Mouse (Mus musculus): Measurements from ENCODE around the gene Vat1. TPM values are rescaled to one million over a fixed set of nuclear protein-coding genes. Genes with fewer than 3 reads are reported as not detected.
"Not testable (repeated sequence)": the region's sequence is repeated elsewhere in the genome, so short reads cannot be mapped to it uniquely, and the experiment has no call there.

Vat1 gene
- polyA plus RNA-seq, 1 experiment from 2014 or later, result 94.8 TPM

DNA sequence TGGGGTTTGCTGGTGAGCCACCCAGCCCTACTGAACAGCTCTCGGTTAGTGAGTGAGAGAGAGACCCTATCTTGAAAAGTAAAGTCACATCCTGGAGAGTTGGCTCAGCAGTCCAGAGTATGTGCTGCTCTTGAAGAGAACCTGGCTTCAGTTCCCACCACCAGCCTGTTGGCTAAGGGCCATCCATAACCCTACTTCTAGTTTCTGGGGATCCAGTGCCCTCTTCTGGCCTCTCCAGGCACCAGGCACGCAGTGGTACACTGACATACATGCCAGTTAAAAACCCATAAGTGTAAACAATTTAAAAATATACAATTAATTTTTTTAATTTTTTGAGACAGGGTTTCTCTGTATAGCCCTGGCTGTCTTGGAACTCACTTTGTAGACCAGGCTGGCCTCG lies 15.6 kb downstream of the Vat1 start:
- H3K4me1 ChIP-seq, result peaks cover 11% of the 10 kb centered on the region
- no peaks in the 10 kb centered on the region for H3K27me3 ChIP-seq
- WGBS, result 75% methylated on average over 3 of the region's 3 CpGs

DNA sequence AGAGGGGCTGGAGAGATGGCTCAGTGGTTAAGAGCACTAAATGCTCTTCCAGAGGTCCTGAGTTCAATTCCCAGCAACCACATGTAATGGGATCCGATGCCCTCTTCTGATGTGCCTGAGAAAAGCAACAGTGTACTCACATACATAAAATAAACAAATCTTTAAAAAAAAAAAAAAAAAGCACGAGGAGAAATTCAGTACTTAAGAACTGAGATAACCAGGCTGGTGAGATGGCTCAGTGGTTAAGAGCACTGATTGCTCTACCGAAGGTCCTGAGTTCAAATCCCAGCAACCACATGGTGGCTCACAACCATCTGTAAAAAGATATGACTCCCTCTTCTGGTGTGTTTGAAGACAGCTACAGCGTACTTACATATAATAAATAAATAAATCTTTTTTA lies 16.4 kb downstream of the Vat1 start:
- H3K27ac ChIP-seq, result not testable (repeated sequence)
- 89% methylated on average over 4 of the region's 4 CpGs for WGBS

More for the DNA sequence above, 15.6 kb downstream of the Vat1 start:
- H3K9me3 ChIP-seq (replicated peaks), result no peaks in the 10 kb centered on the region
- H3K4me2 ChIP-seq (replicated peaks), result no peak overlapping the region
- no peak overlapping the region for H3K27ac ChIP-seq
- no peak overlapping the region for H3K4me3 ChIP-seq
- no peak overlapping the region for H3K9ac ChIP-seq
- peaks cover 6% of the 10 kb centered on the region; the same call in 1 of the 2 replicates for H3K36me3 ChIP-seq
- ATAC-seq (ENCODE audit: low FRiP score), result no peak

DNA sequence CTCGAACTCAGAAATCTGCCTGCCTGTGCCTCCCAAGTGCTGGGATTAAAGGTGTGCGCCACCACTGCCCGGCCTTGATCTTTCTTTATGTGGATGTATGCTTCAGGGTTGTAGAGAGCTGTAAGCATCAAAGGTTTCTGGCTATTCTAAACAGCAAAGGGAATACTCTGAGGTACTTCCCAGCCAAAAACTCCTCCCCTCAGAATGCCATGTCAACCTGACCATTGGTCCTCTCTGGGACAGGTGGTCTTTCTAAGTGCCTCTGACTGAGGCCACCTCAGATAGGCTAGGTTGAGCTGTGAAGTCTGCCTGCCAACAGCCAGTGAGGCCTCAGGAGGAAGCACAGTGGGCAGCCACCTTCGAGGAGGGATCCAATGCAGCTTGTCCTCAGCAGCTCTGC lies 17.1 kb downstream of the Vat1 start:
- 89% methylated on average over 4 of the region's 4 CpGs for WGBS
- no peaks in the 10 kb centered on the region for H3K27me3 ChIP-seq
- no peak overlapping the region for H3K9ac ChIP-seq
- no peaks in the 10 kb centered on the region for H3K9me3 ChIP-seq (replicated peaks)
- H3K4me1 ChIP-seq, result peaks cover 4% of the 10 kb centered on the region
- peaks cover 20% of the 10 kb centered on the region for H3K36me3 ChIP-seq
- ATAC-seq (ENCODE audit: low FRiP score), result no peak
- no peak overlapping the region for H3K4me2 ChIP-seq (replicated peaks)
- H3K27ac ChIP-seq, result no peak overlapping the region
- no peak overlapping the region for H3K4me3 ChIP-seq

More for the DNA sequence above, 16.4 kb downstream of the Vat1 start:
- peaks cover 13% of the 10 kb centered on the region for H3K36me3 ChIP-seq
- not testable (repeated sequence) for ATAC-seq (ENCODE audit: low FRiP score); H3K27me3 ChIP-seq; H3K4me1 ChIP-seq; H3K9ac ChIP-seq; H3K9me3 ChIP-seq (replicated peaks); H3K4me2 ChIP-seq (replicated peaks); H3K4me3 ChIP-seq

DNA sequence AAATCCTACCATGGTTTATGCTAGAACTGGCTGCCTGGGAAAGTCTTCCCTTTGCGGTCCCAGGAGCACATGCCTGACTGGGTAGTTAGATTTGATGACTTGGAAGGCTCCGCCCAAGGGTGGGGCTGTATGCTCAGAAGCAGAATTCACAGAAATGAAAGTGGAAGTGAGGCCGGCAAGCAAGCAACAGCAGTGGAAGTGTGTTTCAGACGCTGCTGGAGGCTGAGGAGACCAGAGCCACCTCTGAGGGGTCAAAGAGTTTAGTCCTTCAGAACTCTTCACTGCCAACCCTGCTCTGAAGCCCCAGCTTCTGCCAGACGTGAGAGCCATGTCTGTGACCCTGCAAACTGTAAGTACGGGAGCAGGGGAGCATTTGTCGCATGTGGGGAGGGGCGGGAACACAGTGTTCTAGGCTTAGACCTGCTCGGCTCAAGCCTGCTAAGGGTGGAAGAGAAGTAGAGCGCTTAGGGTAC lies 17.7 kb downstream of the Vat1 start, which contains the start of gene Ifi35:
TSS of gene Ifi35 (plus strand) at position 134 of the 473 bp plus-strand sequence.
- no peak within 1 kb of the TSS for H3K27ac ChIP-seq
- no peaks in the 10 kb centered on the region for H3K9me3 ChIP-seq (replicated peaks)
- ATAC-seq (ENCODE audit: low FRiP score), result no peak
- H3K27me3 ChIP-seq, result no peaks in the 10 kb centered on the region
- WGBS, result 35% methylated on average over 10 of the region's 10 CpGs
- H3K4me3 ChIP-seq, result peak within 1 kb of the TSS; percentile 15
- no peak within 1 kb of the TSS for H3K9ac ChIP-seq
- H3K4me1 ChIP-seq, result peaks cover 10% of the 10 kb centered on the region
- peak within 1 kb of the TSS; percentile 30 for H3K4me2 ChIP-seq (replicated peaks)
- H3K36me3 ChIP-seq, result peaks cover 25% of the 10 kb centered on the region

DNA sequence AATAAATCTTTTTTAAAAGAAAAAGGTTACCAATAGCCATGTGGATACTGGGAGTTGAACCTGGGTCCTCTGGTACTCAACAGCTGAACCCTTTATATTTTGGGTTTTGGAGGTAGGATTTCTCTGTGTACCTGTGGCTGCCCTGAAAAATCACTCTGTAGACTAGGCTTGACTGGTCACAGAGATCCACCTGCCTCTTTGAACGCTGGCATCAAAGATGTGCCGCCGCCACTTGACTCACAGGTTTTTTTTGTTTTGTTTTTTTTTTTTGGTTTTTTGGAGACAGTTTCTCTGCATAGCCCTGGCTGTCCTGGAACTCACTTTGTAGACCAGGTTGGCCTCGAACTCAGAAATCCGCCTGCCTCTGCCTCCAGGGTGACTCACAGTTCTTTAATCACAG lies 18.2 kb downstream of the Vat1 start:
- H3K4me1 ChIP-seq, result peaks cover 14% of the 10 kb centered on the region
- H3K27me3 ChIP-seq, result no peaks in the 10 kb centered on the region
- no peak overlapping the region for H3K27ac ChIP-seq
- WGBS, result 89% methylated on average over 5 of the region's 5 CpGs
- H3K4me3 ChIP-seq, result no peak overlapping the region
- no peaks in the 10 kb centered on the region for H3K9me3 ChIP-seq (replicated peaks)
- no peak overlapping the region for H3K9ac ChIP-seq
- no peak for ATAC-seq (ENCODE audit: low FRiP score)
- H3K36me3 ChIP-seq, result peaks cover 25% of the 10 kb centered on the region
- H3K4me2 ChIP-seq (replicated peaks), result no peak overlapping the region

DNA sequence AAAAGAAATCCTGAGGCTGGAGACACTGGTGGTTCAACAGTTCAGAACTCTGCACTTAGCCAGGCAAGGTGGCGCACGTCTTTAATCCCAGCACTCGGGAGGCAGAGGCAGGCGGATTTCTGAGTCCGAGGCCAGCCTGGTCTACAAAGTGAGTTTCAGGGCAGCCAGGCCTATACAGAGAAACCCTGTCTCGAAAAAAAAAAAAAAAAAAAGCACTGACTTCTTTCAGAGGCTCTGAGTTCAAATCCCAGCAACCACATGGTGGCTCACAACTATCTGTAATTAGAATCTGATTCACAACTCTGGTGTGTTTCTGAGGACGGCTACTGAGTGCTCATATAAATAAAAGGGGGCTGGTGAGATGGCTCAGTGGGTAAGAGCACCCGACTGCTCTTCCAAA lies 19.2 kb downstream of the Vat1 start:
- not testable (repeated sequence) for H3K9ac ChIP-seq; H3K27me3 ChIP-seq; H3K4me2 ChIP-seq (replicated peaks); H3K9me3 ChIP-seq (replicated peaks); H3K27ac ChIP-seq; H3K4me3 ChIP-seq; ATAC-seq (ENCODE audit: low FRiP score)
- H3K36me3 ChIP-seq, result peaks cover 25% of the 10 kb centered on the region
- 90% methylated on average over 8 of the region's 8 CpGs for WGBS
- H3K4me1 ChIP-seq, result peaks cover 14% of the 10 kb centered on the region

DNA sequence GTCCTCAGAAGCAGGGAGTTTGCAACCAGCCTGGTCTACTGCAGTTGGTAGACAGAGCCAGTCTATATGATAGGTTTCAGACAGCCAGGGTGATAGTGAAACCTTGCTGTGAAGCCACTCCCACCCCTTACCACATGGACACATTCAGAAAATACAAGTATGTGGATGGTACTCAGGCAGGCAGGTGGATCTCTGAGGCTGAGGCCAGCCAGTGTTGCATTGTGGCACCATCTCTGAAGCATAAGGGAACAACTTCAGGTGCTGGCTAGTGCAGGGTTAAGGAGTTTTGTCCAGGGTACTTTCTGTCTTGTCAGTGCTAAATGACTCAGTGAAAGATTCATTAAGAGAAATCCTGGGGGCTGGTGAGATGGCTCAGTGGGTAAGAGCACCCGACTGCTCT lies 19.7 kb downstream of the Vat1 start:
- WGBS, result 88% methylated on average over 1 of the region's 1 CpGs
- Histone ChIP-seq H3K27ac (no peak overlapping the region), H3K27me3 (no peaks in the 10 kb centered on the region), H3K4me2 (replicated peaks) (no peak overlapping the region), H3K36me3 (peaks cover 25% of the 10 kb centered on the region), H3K4me3 (no peak overlapping the region), H3K4me1 (peaks cover 14% of the 10 kb centered on the region), H3K9ac (no peak overlapping the region), H3K9me3 (replicated peaks) (no peaks in the 10 kb centered on the region)
- ATAC-seq (ENCODE audit: low FRiP score), result no peak

DNA sequence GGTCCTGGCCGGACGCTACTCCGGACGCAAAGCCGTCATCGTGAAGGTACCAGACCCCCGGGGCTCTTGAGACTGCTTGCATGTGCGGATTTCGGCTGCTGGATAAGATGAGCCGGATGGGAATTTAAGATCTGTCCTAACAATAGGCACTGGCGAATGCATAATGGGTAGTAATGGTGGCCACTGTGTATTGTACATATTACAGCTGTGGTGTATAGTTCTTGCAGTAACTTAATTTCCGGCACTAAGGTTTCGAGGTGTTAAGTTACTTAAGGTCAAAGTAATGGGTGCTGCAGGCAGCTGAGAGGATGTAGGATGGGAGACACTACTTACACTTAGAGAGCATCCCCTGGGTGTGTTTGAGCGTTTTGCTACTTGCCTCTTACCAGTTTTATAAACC lies 23.3 kb downstream of the Vat1 start:
- Histone ChIP-seq H3K36me3 (peaks cover 25% of the 10 kb centered on the region), H3K4me2 (replicated peaks) (peak overlapping the region; percentile 97), H3K4me1 (peaks cover 11% of the 10 kb centered on the region), H3K4me3 (peak overlapping the region; percentile 77), H3K9me3 (replicated peaks) (no peaks in the 10 kb centered on the region), H3K27me3 (no peaks in the 10 kb centered on the region), H3K27ac (peak overlapping the region; percentile 93), H3K9ac (peak overlapping the region; percentile 92)
- ATAC-seq (ENCODE audit: low FRiP score), result 0 out of 2 replicates have a peak, but pooled peaks have one; percentile 14
- WGBS, result 2% methylated on average over 14 of the region's 14 CpGs

DNA sequence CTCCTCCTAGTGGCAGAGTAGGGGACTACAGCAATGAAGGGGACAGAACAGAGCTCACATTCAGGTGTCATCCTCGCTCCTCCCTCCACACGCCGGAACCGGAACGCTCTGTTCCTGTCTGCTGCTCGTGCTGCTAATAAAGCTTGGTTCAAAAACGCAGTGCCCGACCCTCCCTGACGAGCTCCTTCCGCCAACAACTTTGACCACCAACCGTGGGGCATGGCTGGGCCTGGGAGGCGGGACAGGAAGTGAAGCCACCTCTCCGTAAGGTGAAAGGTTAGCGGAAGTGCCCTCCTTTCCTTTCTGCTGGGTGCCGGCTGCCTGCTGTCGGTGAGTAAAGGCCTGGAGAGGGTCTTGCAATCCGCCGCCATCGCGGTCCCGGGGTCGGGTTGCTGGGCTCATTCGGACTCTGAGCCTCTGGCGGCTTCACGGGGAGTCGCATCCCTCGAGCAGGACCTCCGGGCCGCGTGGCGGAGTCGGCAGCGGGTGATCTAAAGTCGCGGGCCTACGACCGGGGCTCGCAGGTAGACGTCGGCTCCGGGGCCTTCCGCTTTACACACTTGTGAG lies 23.8 kb downstream of the Vat1 start, which contains the start of gene Rpl27:
TSS of gene Rpl27 (plus strand) at position 172 of the 567 bp plus-strand sequence.
- no peaks in the 10 kb centered on the region for H3K27me3 ChIP-seq
- H3K9me3 ChIP-seq (replicated peaks), result no peaks in the 10 kb centered on the region
- H3K4me2 ChIP-seq (replicated peaks), result peak within 1 kb of the TSS; percentile 97
- peaks cover 11% of the 10 kb centered on the region for H3K4me1 ChIP-seq
- peak within 1 kb of the TSS; percentile 92 for H3K9ac ChIP-seq
- WGBS, result under 1% methylated on average over 42 of the region's 42 CpGs
- peak within 1 kb of the TSS; percentile 93 for H3K27ac ChIP-seq
- H3K36me3 ChIP-seq, result peaks cover 25% of the 10 kb centered on the region
- peak within 1 kb of the TSS; percentile 77 for H3K4me3 ChIP-seq
- ATAC-seq (ENCODE audit: low FRiP score), result peak; percentile 98

DNA sequence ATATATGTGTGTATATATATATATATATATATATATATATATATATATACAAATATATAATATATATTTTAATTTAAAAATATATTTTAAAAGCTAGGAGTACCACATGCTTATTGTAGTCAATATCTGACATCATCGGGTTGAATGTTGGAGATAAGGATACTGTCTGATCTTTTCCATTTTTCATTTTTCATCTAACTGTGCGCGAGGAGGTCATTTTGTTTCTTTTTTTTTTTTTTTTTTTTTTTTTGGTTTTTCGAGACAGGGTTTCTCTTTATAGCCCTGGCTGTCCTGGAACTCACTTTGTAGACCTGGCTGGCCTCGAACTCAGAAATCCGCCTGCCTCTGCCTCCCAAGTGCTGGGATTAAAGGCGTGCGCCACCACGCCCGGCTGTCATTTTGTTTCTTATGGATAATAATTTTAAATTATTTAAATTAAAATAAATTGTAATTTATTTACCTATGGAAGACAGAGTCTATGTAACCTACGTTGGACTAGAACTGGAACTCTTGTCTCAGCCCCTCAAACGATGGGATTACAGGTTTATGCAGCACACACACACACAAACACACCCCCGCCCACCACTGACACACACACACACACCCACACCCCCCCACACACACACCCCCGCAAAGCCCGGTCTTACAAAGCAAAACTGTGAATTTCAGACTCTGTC lies 24.4 kb downstream of the Vat1 start:
- not testable (repeated sequence) for H3K9me3 ChIP-seq (replicated peaks); H3K27me3 ChIP-seq; H3K27ac ChIP-seq
- ATAC-seq (ENCODE audit: low FRiP score), result peak; percentile 11
- peak overlapping the region; percentile 43 for H3K4me2 ChIP-seq (replicated peaks)
- H3K4me1 ChIP-seq, result peaks cover 11% of the 10 kb centered on the region
- 36% methylated on average over 15 of the region's 15 CpGs for WGBS
- peak overlapping the region; percentile 77 for H3K4me3 ChIP-seq
- H3K9ac ChIP-seq, result 0 out of 2 replicates have a peak overlapping the region, but pooled peaks have one; percentile 28
- H3K36me3 ChIP-seq, result peaks cover 25% of the 10 kb centered on the region

DNA sequence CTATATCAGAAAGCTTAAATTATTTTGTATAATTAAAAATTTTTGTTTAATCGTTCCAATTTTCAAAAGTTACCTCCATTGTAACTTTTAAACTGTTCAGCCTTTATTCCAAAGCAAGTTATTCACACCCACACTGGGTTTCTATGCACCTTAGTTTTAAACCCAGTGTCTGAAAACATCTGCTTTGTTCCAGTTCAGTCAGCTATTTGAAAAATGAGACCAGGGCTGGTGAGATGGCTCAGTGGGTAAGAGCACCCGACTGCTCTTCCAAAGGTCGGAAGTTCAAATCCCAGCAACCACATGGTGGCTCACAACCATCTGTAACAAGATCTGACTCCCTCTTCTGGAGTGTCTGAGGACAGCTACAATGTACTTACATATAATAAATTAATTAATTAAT lies 28.0 kb downstream of the Vat1 start:
- not testable (repeated sequence) for H3K27ac ChIP-seq; H3K4me1 ChIP-seq; ATAC-seq (ENCODE audit: low FRiP score); H3K9me3 ChIP-seq (replicated peaks); H3K4me2 ChIP-seq (replicated peaks); H3K9ac ChIP-seq; H3K4me3 ChIP-seq; H3K27me3 ChIP-seq
- H3K36me3 ChIP-seq, result peaks cover 28% of the 10 kb centered on the region
- 53% methylated on average over 3 of the region's 3 CpGs for WGBS

DNA sequence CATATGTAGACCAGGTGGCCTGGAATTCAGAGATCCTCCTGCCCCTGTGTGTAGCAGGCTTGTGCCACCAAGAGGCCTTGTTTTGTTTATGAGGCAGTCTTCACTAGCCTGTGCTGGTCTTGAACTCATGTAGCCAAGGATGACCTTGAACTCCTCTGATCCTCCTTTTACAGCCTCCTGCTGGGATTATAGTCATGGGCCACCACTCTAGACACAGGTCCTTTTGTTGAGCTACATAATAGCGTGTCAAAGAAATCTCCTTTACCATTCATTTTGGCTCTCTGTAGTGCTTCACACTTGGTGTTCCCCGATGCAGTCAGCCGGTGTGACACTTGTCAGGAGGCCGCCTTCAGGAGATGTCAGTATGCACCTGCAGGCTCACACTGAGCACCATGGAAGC lies 29.1 kb downstream of the Vat1 start:
- Histone ChIP-seq H3K27me3 (no peaks in the 10 kb centered on the region), H3K36me3 (peaks cover 36% of the 10 kb centered on the region), H3K27ac (no peak overlapping the region), H3K9me3 (replicated peaks) (no peaks in the 10 kb centered on the region), H3K4me1 (no peaks in the 10 kb centered on the region), H3K4me3 (no peak overlapping the region), H3K4me2 (replicated peaks) (no peak overlapping the region), H3K9ac (no peak overlapping the region)
- 48% methylated on average over 4 of the region's 4 CpGs for WGBS
- ATAC-seq (ENCODE audit: low FRiP score), result no peak

DNA sequence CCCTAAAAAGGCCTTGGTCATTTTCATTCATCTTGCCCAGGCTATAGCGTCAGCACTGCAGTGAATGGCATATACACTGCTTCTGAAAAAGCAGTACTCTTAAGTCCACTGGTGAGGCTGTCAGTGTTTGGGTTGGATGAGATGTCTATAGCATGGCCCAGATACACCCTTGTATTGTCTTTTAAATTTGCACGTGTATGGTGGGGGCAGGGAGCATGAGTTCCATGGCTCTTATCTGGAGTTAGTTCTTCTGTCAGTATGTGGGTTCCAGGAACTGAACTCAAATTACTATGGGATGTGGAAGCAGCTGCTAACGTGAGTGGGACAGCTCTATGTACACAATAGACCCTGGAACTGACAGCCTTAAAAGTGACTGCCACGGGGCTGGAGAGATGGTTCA lies 30.2 kb downstream of the Vat1 start:
- Histone ChIP-seq H3K36me3 (peaks cover 47% of the 10 kb centered on the region), H3K27me3 (no peaks in the 10 kb centered on the region), H3K4me3 (no peak overlapping the region), H3K27ac (no peak overlapping the region), H3K4me1 (no peaks in the 10 kb centered on the region), H3K9me3 (replicated peaks) (no peaks in the 10 kb centered on the region), H3K9ac (no peak overlapping the region), H3K4me2 (replicated peaks) (no peak overlapping the region)
- no peak for ATAC-seq (ENCODE audit: low FRiP score)
- WGBS, result 89% methylated on average over 4 of the region's 4 CpGs

Measured in hindbrain, embryonic 12.5 days (tissue).